Mouse (Mus musculus): Measurements from ENCODE around the gene Zfp61.
"Not testable (repeated sequence)": the region's sequence is repeated elsewhere in the genome, so short reads cannot be mapped to it uniquely, and the experiment has no call there.

Zfp61 gene

DNA sequence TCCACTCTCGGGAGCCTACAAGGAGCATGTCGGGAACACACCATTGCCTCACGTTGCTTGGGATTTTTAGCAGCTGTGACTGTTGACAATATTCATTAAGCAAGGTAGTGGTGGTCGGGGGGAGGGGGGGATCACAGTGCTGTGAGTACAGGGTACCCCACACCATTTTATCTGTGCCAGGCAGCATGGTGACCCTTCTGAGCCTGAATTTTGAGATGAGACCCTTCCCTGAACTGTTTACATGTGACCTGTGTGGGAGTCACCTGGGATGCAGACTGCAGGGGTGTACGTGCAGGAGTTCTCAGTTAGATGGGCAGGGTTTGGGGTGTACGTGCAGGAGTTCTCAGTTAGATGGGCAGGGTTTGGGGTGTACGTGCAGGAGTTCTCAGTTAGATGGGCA lies 4.6 kb downstream of the Zfp61 start:
- DNase-seq, result no peak

DNA sequence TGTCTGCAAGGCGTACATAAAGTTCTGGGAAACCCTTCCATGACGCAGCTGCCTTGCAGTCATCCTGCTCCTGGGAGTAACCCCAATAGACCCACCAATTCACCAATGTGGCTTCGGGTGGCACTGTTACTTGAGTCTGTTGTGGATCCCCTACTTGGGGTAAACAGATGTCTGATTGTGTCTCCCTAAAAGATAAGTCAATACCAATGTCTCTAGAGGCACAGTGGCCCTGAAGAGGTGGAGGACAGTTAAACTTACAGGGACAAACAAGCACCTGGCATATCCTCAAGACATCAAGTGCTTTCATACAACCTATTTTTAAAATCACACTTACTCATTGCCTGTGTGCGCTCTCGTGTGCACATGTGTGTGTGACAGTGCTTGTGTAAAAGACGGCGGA lies 5.7 kb downstream of the Zfp61 start:
- DNase-seq, result no peak

DNA sequence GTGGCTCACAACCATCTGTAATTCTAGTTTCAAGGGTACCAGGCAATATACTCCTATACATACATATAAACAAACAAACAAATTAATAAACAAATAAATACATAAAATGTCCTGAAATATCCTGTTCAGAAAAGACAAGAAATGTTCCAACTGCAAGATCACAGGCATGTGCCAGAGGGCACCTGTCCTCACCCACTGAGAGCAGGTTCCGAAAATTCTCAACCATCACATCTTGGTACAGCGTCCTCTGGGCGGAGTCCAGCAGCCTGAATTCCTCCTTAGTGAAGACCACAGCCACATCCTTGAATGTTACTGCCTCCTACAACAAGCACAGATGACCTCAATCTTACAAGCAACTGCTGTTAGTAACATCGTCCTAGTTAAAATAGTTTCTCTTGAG lies 6.3 kb downstream of the Zfp61 start:
- no peak for DNase-seq

DNA sequence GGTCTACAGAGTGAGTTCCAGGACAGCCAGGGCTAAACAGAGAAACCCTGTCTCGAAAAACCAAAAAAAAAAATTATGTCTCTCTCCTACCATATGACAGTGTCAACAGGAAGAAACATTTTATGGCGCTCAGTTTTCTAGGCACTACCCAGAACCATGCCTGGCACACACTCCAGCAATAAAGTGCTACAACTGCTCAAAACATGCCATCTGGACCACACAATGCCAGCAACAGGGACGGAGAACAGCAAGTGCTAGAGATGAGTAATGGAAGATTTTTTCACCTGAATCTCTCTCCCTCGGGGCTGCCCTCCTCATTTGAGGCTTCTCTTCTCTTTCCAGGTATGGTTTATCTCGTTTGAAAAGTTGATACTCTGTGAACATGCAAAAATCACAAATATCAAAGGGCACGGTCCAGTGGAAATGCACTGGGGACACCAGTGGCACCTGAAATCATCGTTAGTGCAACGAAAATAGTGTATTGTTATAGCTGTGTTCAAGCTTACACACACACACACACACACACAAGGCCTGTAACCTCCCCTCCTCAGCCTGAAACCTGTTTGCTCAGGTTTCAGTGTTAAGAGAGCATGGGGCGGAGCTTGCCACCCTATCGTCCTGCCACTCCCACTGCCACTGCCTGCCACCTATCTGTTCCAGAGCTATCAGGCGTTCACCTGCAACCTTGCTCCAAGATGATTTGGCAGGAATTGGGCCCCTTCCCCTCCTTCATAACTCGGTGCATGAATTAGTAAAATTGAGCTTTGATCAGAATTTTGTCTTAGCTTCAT lies 7.8 kb downstream of the Zfp61 start:
- no peak for DNase-seq

DNA sequence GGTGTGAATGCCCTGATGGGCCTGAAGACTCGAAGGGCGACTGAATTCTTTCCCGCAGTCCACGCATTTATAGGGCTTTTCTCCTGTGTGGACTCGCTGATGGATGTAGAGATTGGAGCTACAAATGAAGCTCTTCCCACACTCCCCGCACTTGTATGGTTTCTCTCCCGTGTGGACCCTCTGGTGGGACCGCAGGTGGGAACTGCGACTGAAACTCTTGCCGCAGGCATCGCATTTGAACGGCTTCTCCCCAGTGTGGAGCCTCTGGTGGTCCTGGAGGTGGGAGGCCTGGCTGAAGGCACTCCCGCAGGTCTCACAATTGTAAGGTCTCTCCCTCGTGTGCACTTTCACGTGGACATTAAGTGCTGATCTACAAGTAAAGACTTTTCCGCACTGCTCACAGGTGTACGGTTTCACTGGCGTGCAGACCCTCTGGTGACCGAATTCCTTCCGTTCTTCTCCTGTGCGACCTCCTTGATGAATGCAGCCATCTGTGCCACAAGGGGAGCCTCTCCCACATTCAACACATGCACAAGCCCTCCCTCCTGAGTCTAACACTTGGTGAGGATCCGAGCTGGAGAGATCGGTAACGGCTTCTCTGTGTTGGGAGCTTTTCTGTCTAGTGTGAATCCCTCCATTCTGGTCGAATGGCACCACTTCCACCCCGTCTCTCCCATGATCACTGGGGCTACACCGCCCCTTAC lies 9.5 kb downstream of the Zfp61 start:
- no peak for DNase-seq

DNA sequence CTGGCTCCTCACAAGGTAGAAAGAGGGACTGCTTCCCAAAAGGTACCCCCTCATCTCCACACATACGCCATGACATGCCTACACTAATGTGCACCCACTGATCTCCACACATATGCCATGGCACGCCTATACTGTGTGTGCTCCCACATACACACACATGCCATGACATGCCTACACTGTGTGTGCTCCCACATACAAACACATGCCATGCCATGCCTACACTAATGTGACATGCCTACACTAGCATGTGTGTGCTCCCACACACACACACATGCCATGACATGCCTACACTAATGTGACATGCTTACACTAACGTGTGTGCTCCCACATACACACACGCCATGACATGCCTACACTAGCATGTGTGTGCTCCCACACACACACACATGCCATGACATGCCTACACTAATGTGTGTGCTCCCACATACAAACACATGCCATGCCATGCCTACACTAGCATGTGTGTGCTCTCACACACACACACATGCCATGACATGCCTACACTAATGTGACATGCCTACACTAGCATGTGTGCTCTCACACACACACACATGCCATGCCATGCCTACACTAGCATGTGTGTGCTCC lies 10.8 kb downstream of the Zfp61 start:
- DNase-seq, result no peak

DNA sequence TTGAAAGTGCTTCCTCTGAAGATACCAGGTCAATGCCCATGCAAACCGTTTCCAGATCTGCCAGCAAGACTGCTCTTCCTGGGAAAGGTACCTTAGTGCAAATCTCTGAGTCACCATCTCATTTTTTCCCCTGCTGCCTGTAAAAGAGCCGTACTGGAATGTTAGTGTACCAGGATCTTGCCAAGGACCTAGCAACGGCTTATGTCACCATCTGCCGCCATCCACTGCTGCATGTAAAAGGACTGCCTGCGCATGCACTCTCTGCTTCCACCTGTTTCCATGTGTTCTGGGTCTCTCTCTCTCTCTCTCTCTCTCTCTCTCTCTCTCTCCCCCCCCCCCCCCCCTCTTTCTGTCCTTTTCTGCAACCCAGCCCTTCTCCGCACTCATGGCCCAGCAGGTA lies 12.5 kb downstream of the Zfp61 start:
- no peak for DNase-seq

DNA sequence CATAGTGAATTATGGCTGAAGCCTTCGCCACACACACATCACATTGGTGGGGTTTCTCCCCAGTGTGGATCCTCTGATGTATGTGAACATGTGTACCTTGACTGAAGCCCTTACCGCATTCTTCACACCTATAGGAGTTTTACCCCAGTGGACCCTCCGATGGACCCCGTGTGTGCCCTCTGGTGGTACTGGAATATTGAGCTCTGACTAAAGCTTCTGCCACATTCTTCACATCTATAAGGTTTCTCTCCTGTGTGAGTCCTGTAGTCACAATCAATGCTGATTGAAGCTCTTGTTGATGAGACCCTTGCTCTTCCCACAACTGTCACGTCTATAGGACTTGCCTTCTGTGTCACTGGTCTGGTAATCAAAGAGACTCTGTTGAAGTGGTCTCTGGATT lies 13.4 kb downstream of the Zfp61 start:
- no peak for DNase-seq

DNA sequence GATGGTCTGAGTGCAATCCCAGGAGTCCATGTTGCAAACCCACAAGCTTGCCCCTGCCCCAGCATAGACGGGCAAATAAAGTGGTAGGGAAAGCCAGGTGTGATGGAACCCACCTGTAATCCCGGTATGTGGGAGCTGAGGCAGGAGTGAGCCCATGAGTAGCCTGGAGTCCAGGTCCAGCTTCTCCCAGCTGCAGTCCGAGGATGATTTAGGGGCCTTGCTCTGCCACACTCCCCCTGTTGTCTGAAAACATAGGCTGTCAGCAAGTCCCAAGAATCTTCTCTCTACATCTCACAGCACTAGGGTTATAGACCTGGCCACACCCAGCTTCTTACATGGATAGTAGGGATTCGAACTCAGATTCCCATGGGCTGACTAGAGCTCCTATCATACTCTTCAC lies 14.1 kb downstream of the Zfp61 start:
- DNase-seq, result no peak

DNA sequence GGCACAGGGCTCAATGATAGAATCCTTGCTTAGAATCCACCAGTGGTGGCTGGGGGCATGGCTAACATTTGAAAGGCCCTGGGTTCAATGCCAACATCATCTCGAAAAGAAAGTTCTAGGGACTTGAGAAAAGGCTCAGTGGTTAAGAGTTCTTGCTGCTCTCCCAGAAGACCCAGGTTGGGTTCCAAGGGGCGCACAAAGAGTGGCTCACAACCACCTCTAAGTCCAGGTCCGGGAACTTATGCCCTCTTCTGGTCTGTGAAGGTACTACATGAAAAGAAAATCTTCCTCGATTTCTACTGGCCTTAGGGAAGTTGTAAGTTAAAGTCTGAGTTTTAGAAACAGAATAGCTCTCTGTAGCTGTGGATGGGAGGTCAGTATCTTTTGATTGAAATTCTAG lies 14.9 kb downstream of the Zfp61 start:
- no peak for DNase-seq

DNA sequence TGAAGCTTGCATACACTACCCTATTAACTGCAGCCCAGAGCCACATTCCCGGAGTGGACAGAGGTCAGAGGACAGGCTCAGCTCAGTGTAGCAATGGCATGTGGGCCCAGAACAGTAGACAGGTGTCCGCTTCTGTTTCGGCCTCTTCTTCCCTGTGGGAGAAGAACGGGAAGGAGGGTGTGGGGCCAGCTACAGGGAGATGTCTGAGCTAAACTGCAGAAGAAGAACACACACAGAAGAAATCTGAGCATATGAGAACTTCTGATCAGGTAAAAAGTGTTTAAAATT lies 20.2 kb downstream of the Zfp61 start:
- DNase-seq, result no peak

DNA sequence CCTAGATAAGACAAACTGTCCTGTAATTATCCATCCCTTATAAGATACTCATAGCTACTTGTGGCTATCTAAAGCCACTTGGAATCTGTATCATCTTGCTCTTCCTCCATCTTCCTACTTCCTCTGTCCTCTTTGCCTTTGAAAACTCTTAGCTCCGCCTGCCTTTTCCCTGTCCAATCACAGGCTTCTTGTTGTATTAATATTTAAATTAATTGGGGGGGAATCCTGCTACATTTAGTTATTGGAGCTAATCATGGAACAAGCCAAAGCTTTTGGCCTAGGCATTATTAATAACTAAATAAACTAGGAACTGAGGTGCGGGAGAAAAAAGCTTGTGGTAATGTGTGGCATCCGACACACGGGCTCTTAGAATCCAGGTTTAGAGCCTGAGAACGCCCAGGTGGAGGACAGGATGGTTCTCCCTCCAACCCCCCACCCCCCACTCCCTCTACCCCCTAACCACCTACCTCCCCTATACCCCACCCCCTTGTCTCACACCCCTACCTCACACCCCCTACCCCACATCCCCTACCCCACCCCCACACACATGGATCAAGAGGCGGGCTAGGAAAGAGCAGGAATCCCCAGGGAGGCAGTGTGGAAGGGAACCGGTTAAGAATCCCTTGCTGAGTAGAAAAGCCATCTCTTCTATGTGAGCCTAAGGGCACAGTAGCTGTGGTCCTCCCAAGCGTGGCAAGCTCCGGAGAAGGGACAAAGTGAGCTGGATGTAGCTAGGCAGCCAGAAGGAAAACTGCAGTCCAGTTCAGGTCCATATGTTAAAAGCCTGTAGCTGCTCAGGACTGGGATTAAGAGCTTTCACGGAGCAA lies 20.8 kb downstream of the Zfp61 start:
- no peak for DNase-seq

DNA sequence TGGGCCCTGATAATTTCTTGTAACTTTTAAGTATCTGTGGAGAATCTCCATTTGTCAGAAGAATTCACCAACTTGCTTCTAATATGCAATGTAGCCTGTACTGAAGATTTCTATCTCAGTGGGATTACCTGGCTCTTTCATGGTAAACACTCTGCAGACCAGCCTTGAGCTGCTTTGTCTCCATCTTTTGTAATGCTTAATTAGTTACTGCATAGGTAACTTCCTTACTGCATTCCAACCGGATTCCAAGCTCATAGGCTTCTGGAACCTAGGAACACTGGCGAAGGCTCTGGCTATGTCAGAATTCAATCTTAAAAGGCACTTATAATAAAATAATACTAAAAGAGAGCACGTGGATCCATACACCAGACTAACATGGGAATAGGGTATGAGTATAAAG lies 22.3 kb downstream of the Zfp61 start:
- not testable (repeated sequence) for DNase-seq

DNA sequence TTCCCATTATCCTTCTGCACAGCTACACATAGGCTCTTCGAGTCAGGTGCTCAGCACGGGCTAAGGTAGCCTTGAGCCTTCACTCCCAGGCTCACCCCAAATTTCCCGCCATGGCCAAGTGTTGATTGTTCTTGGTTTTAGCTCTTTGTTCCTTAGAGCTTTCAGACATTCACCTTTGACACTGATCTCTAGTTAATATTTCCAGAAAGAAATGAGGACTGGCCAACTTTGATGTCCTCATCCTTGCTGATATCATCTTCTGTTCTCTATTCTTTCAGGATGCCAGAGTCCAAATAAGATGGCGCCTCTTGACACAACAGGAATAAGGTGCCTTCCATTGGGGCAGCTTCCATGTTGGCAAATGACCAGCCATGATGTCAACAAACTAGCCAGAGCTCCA lies 26.6 kb downstream of the Zfp61 start:
- no peak for DNase-seq

DNA sequence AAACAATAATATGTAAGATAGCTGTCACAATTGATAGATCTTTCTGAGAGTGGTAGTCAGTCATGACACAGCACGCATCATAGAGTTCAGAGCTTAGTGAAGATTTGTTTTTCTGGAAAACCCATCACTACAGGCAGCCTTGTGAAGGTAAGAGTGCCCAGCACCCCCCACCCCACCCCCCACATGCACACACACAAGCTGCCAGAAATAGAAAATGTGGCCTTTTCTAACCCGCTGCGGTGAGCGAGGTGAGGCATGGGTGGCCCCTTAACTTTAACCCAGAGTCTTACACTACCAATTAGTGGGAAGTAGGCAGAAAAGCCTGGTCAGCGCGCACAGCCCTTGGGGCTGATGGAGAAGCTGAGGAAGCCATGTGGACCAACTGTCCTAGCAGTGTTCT lies 29.8 kb downstream of the Zfp61 start:
- no peak for DNase-seq

DNA sequence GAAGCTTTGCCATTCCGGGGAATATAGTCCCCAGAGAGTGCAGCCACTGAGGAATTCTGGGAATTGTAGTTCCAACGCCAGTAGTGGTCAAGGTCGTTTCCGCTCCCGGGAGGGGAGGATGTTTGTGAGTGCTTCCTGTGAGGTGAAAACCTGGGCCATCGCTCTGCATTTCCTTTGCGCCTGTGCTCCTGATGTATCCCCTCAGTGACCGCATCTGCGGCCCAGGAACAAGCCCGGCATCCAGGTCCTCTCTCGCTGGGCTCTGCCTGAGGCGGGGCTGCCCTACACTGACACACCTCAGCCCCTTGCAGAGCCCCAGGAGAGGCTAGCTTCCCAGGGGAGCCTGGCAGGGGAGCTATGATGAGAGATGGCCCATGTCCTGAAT lies 30.8 kb downstream of the Zfp61 start, which contains the start of gene Zfp93:
Gene Zfp93 (plus strand): TSS at position 133 of the 385 bp plus-strand sequence.
- DNase-seq, result peak; percentile 90

DNA sequence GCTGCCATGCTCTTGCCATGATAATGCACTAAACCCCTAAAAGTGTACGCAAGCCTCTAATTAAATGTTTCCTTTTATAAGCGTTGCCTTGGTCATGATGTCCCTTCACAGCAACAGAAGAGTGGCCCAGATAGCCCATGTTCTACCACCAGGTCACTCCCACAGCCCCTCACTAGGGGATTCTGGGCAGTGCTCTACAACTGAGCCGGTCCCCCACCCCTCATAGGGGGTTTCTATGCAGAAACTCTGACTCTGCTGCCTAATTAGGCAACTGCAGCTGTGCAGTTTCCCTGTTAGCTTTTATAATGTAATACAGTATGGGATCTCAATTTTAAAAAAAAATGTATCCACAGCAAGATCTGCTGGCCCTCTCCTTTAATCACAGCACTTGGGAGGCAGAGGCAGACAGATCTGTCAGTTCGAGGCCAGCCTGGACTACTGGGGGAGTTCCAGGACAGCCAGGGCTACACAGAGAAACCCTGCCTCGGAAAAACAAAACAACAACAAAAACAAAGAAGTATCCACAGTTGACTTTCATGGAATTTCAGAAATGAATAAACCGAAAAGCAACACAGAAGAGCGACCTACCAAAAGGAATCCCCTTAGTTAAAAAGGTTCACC lies 31.3 kb downstream of the Zfp61 start:
- no peak for DNase-seq

DNA sequence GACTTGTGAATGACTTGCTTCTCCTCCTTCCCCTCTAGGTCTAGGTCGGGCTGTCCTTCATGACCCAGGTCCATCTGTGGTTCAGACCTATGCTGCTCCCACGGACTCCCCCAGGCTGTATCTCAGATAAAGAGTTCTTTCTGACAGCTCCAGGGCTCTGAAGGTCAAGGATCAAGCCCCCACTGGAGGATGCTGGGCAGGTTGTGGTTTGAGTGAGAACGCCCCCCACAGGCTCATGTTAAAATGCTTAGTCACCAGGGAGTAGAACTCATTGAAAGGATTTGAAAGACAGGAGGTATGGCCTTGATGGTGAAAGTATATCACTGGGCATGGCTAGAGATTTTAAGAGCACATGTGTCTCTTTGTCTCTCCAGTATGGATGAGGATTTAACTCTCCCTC lies 31.8 kb downstream of the Zfp61 start:
- no peak for DNase-seq

DNA sequence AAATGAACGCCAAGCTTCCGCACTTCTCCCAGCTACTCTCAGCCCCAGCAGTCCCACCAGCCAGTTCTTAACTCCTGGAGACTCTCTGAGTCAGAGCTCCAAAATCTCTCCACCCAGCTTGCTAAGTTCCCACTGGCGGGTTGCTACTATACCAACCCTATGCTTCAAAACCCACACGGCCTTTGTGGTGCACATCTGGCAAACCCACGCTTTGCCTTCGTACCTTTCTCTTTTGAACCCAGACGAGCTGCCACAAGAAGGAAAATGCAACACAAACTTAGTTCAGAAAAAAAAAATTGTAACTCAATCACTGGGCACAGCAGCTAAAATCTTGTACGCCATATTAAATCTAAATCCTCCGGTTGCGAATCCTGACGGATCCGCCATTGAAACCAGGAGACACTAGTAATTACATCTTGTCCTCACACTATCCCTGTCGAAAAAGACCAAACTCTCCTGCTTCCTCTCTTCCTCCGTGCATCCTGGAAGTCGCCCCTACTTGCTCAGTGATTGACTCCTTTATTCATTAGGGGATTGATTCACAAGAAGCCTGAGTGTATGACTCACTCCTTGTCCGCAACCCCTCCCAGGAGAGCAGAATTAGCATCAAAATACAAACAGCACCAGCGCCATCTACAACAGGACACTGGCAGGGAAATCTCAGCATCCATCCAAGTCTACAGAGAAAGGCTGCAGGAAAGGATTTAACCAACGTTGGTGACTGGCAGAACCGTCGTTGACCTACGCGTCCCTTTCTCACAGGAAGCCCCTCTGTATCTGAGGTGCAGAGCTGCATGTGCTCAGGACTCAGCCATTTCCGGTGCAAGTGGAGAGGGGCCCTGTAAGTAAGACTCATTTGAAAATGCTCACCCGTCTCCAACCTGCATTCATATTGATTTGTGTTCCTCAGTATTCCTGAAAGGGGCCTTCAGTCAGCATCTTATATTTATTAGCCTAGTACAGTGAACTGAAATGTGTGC lies 32.6 kb downstream of the Zfp61 start:
- DNase-seq, result no peak

DNA sequence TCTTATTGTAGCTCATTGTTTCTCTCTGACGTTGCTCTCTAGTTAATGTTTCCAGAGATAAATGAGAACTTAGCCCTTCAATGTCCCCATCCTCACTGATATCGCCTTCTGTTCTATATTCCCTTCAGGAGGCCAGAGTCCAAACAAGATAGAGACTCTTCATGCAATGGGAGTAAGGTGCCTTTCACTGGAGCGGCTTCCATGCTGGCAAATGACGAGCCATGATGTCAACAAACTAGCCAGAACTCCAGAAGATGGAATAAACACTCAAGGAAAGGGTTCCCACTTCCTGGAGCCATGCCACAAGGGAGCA lies 41.1 kb downstream of the Zfp61 start:
- no peak for DNase-seq

DNA sequence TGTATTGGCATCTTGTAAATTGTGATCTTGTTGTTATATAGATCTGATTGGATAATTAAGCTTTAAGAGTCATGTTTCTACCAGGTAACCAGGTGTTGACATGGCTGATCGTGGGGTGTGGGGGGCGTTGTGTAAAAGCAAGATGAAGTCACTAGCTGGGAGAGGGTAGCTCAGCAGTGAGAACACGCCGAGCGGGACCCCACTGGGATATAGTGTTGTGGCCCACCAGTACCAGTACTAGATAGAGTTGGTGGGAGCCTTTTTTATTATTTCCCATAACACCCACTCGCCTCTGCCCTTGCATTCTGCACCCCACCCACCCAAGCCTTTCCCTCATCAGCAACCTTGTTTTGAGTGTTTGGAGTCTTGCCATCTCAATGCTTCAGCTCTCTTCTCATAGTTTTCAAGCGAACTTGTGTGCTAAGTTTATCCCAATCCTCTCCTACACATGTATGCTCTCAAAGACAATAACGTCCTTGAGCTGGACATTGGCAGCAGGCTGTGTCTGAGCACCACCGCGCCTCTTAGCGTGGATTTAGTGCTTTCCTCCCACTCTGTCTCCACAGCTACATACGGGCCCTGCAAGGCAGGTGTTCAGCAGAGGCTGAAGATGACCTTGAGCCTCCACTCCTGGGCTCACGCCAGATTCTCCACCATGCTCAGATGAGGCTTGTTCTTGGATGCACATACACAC lies 41.6 kb downstream of the Zfp61 start:
- peak; percentile 10 for DNase-seq

All from lung, postnatal 36 days (tissue).